Mouse (Mus musculus) retina, embryonic 14.5 days (tissue): ENCODE measurements around the gene Fam81b.

ENCODE experiments used
- DNase-seq: peaks from one replicate; pipeline ENCODE4 v3.0.0-alpha.2; 2015; ENCODE audit warnings: low spot score

The Fam81b gene

GRCm38 (mm10) chr13:76190273-76190672 is 114.6 kb downstream of the Fam81b start:
- no peak for DNase-seq

GRCm38 (mm10) chr13:76189190-76189589 is 115.7 kb downstream of the Fam81b start:
- DNase-seq: no peak

DNA sequence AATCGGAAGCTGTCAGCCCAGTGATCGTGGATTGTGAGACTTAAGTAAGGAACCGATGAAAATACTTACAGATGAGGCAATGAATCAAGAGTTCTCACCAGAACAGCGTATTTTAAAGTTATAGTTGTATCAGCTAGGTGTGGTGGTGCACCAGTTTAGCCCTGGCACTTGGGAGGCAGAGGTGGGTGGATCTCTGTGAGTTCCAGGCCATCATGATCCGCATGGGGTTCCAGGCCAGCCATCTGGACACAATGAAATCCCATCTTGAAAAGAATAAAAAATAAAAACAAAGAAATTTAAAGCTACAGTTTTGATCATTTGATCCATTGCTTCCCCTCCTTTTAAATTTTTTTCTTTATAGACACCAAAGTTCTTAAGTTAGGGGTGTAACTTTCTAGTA is 117.2 kb downstream of the Fam81b start:
- no peak for DNase-seq

DNA sequence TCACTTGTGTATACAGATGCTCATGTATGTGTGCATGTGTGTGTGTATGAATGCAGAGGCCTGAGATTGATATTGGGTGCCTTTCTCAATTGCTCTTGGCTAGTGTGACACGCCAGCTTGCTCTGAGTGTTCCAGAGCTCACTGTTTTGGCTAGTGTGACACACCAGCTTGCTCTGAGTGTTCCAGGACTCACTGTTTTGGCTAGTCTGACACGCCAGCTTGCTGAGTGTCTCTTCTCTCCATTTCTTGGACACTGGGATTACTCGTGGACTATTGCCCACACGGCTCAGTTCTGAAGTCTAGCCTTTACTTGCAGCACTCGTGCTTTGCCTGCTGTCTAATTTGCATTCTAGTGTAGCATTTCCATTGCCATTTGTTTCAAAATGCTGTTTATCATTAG is 126.2 kb downstream of the Fam81b start:
- no peak for DNase-seq

- DNase-seq: no peak
Observed at GRCm38 (mm10) chr13:76174297-76174696, 130.6 kb downstream of the Fam81b start.

DNA sequence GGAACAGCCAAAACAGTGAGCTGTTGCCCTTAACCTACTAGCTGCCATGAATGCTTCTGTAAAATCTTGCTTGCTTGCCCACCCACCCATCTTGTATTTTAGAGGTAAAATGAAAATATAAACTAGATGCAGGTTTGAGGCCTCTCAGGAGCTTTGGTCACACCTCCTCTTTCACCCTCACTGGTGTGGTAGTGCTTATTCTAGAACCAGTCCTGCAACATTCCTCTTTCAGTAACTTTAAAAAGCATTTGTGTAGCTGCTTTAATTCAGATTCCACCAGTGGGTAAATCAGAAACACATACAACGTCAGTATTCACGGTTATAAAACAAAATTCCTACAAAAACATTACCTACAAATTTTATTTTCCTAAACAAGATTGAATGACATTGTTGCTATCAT is 144.3 kb downstream of the Fam81b start:
- DNase-seq: no peak

DNA sequence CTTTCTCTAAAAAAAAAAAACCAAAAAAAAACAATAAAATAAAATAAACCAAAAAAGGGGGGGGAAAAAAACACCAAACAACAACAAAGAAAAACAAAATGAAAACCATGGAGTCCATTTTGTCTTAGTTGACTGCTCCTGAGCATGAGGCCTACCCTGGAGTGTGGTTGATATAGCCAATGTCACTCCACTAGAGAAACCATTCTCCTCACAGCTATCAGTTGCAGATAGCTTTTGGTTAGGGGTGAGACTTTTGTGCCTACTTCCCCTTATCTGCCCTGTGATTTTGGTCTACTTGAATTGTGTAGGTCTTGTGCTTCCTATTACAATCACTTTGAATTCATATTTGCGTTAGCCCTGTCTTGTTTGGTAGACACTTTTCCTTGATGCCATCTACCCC is 147.4 kb downstream of the Fam81b start:
- no peak for DNase-seq

DNA sequence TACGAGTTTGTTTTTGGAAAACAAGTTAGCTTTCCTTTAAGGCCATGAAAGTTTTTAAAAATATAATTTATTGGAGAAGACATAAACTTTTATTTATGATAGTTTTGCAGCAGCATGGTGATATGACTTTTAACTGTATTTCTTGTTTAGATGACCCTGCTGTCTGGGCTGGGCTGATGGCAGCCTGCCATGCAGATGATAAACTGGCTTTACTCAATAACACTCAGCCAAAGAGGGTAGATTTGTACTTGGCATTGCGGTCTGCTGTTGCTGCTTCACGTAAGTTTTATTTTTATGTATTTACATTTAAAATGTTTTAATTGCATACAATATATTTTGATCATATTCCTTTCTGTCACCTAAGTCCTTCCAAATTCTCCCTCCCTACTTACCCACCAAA is 147.8 kb downstream of the Fam81b start:
- DNase-seq: no peak
